Mouse (Mus musculus) adrenal gland (tissue): Measurements from ENCODE around the gene Serpina1c.
"Not testable (repeated sequence)": the region's sequence is repeated elsewhere in the genome, so short reads cannot be mapped to it uniquely, and the experiment has no call there.

Source experiments
- intact Hi-C: fragments of 180-260 bp; cut with DNase I; formaldehyde crosslinking; loops from one replicate; pipeline ENCODE4 v1.15.1; 2025
- long read RNA-seq, 2 experiments: library from polyadenylated mRNA; unstranded; transcript quantifications; one replicate each; pipeline ENCODE4 v2.0.0; 2020; ENCODE audit warnings: borderline replicate concordance in 1 of 2; ENCODE audit not compliant: insufficient replicate concordance in 1 of 2

Serpina1c gene
- long read RNA-seq, experiment 1 = 0 reads
- long read RNA-seq, experiment 2 = 0 reads

- intact Hi-C loops = not testable (repeated sequence)
These were observed at the start of gene Serpina1c for GRCm38 (mm10) chr12:103904837-103905340. Serpina1c (minus strand) TSS chr12:103904887.

DNA sequence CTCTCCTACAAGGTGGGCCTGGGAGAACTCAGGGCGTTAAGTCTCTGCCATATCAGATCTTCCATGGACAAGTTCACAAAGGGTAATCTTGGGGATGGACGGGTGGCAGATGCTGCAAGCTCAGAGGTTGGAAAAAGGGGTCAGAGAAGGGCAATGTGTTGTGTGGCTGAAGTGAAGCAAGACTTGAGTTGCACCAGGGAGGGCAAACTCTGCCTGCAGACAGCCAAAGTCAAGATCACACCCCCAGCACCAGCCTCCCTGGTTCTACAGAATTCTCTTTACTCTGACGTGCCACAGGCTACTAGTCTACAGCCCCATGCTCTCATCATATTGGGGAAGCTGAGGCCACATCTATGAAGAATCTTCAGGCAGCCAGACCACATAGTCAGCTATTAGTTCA lies 48.3 kb upstream of the Serpina1c start:
- intact Hi-C loops = not testable (repeated sequence)

GRCm38 (mm10) chr12:103946243-103946642 lies 41.6 kb upstream of the Serpina1c start:
- intact Hi-C loops = no loop called here

GRCm38 (mm10) chr12:103909181-103909580 lies 4.5 kb upstream of the Serpina1c start:
- intact Hi-C loops = not testable (repeated sequence)

GRCm38 (mm10) chr12:103907746-103908145 lies 3.1 kb upstream of the Serpina1c start:
- intact Hi-C loops = not testable (repeated sequence)

DNA sequence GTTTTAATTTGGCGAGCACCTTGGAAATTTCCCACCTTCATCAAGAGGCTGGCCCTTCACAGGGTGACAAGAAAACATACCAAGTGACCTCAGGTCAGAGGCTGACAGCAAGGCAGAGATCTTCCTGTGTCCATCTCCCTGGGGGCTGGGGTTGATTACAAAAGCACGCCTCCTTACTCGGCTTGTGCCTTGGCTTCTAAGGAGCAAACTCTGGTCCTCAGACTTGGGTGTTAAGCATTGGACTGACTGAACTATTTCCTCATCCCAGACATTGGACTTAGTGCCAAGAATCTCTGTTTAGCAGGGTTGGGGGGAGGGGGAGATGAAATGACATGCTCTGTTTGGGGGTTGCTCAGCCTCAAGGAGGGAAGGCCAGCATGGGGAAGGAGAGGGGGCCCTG lies 2.8 kb downstream of the Serpina1c start:
- intact Hi-C loops = not testable (repeated sequence)

DNA sequence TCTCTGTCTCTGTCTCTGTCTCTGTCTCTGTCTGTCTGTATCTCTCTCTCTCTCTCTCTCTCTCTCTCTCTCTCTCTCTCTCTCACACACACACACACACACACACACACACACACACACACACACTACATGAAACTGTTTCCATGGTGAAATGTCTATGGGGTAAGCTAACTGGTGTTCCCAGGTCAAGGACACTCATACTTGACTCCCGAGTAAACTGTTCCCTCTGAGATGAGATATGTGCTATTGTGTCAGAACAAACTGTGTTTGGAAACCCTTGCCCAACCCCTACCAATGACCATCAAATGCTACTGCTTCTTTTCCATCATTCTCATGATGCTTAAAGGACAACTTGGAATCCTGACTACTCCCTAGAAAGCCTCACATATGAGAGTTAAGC lies 37.8 kb downstream of the Serpina1c start:
- intact Hi-C loops = not testable (repeated sequence)

DNA sequence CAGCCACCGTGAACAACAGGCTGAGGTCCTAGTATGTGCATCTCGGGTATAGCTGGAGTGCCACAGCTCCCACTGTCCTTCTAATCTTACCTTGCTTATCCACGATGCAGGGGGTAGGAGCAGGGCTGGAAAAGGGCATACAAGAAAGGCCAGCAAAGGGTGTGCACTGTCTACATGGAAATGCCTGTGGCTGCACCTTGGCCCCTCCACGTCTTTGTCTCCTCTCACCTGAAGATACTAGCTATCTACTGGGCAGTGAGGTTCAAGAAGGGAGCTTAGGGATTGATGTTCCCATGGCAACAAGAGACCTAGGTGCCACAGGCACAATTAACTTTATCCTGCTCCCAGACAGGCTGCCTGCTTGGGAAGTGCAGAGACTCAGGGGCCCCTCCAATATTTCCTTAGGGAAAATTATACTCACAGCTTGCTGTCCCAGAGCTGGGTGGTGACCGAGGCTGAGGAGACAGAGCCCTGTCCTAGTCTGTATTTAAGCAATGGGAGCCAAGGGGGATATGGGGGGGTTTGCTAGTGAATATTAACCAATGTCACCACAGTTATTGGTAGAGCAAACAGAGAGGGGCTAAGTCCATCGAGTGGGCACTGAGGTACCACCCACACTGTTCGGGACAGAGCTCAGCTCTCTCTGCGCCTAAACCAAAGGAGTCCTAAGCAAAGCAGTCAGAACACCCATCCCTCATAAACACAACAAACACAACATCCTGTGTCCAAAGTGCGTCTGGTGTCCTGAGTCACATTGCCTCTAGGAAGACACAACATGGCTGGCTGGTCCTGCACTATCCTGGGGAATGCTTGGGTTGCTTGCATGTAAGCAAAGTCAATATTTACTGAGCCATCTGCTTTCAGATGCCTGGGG lies 41.3 kb downstream of the Serpina1c start, which contains the start of gene Serpina1a:
Gene Serpina1a, minus strand, starts transcription at position 462 of the 874 bp plus-strand sequence.
- intact Hi-C loops = not testable (repeated sequence)

DNA sequence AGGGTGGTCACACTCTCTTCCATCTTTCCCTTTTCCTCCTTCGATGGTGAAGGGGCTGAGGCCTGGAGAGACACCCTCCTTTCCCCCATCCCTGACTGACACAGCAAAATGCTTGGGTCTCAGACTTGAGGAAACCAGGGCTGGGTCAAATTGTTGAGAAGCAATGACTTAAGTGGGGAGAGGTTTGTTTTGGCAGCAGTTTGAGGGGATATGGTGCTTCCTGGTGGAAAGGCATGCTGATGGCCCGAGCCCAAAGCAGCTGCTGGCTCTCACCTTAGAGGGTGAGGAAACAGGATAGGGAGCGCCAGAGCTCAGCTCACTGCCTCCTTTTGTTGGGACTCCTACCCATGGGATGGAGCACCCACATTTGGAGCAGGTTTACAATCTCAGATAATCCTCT lies 43.7 kb downstream of the Serpina1c start:
- intact Hi-C loops = no loop called here

GRCm38 (mm10) chr12:103860571-103860970 lies 44.1 kb downstream of the Serpina1c start:
- intact Hi-C loops = not testable (repeated sequence)

DNA sequence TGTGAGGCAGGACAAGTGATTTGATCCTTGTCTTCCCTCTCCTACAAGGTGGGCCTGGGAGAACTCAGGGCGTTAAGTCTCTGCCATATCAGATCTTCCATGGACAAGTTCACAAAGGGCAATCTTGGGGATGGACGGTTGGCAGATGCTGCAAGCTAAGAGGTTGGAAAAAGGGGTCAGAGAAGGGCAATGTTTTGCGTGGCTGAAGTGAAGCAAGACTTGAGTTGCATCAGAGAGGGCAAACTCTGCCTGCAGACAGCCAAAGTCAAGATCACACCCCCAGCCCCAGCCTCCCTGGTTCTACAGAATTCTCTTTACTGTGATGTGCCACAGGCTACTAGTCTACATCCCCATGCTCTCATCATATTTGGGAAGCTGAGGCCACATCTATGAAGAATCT lies 45.1 kb downstream of the Serpina1c start:
- intact Hi-C loops = not testable (repeated sequence)

DNA sequence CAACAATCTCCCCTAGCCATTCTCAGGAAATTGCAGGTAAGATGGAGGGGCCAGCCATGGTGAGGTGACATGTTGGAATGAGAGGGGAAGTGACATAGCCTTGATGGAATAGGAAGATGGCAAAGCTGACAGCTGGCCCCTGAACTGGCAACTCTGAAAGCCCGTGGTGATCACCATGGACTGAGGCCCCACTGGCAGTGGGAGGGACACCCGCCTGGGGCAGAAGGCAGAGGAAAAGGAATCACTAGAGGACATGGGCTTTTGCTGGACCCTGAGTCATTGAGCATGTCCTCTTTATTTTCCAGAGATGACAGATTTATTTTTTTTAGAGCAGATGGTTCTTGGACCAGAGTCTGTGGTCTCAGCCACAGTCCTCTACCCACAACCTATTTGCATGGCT lies 51.7 kb downstream of the Serpina1c start:
- intact Hi-C loops = not testable (repeated sequence)
